Mouse (Mus musculus): Measurements from ENCODE around the gene Ndufa6. TPM values are rescaled to one million over a fixed set of nuclear protein-coding genes. Genes with fewer than 3 reads are reported as not detected.

Ndufa6 gene
- polyA plus RNA-seq, 1 experiment from 2014 or later, result 302 TPM

DNA sequence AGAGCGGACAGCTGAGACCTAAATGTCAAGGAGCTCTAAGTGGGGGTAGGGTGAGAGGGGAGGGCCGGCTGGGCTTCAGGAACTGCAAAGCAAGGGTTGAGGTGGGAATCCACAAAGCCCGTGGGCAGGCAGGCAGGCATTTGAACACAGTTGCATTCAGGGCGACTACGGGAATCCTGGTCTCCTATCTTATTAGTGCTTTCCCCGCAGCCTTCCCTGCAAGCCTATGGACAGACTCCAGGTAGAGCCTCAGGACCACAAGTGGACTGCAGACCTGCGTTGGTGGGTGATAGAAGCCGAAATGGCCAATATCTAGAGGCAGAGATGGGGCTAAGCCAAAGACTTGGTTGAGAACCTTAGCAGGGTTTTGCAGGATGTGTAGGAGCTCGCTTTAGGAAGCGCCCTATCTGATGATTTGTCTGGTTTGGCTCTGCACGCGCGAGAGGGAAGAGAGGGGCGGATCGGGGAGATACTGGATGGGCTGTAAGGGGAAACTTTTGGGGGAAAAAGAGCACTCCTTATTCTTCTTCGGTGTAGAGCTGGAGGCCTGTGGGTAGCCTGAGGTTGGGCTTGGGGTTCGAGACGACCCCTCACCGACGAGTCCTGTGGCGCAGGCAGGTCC, 13.6 kb downstream of the Ndufa6 start:
- Histone ChIP-seq H3K4me3 (replicated peaks) (peak overlapping the region; percentile 49), H3K9me3 (no peaks in the 10 kb centered on the region), H3K4me1 (replicated peaks) (peaks cover 39% of the 10 kb centered on the region), H3K36me3 (peaks cover 14% of the 10 kb centered on the region), H3K4me2 (peak overlapping the region; percentile 71), H3K27ac (peak overlapping the region; percentile 64; the same call in 1 of the 2 replicates), H3K27me3 (peaks cover 9% of the 10 kb centered on the region), H3K9ac (replicated peaks) (peak overlapping the region; percentile 76)
- WGBS, result 45% methylated on average over 21 of the region's 21 CpGs
- no peak for ATAC-seq (ENCODE audit: insufficient number of reproducible peaks, insufficient read depth, low FRiP score, low TSS enrichment, low read depth)

DNA sequence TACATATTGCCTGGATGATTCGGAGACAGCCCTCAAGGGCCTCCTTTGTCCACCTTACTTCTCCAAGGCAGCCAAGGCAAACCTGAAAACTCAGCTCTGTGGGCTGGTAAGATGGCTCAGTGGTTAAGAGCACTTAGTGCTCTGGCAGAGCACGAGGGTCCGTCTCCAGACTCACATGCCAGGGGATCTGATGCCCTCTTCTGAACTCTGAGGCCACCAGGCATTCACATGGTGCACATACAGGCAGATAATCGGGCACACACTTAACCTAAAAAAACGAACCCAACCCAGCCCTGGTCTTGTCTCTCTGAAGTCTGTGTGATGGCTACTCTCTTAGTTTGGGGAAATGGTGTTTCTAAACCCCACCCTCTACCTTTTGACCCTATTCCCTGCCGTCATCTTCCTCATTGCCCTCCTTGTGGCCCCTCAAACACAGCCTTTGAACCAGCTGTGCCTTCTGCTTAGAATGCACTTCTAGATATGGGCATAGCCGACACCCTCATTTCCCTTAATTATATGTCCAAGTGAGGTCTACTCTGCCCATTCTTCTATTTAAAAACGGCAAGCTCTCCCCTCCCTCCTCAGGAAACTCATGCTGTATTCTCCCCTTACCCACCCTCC, 14.4 kb downstream of the Ndufa6 start:
- Histone ChIP-seq H3K9me3 (no peaks in the 10 kb centered on the region), H3K27ac (no peak overlapping the region), H3K4me2 (no peak overlapping the region; the same call in 1 of the 2 replicates), H3K4me3 (replicated peaks) (no peak overlapping the region), H3K36me3 (peaks cover 22% of the 10 kb centered on the region), H3K4me1 (replicated peaks) (peaks cover 39% of the 10 kb centered on the region), H3K27me3 (peaks cover 9% of the 10 kb centered on the region), H3K9ac (replicated peaks) (no peak overlapping the region)
- no peak for ATAC-seq (ENCODE audit: insufficient number of reproducible peaks, insufficient read depth, low FRiP score, low TSS enrichment, low read depth)
- WGBS, result 75% methylated on average over 8 of the region's 8 CpGs

DNA sequence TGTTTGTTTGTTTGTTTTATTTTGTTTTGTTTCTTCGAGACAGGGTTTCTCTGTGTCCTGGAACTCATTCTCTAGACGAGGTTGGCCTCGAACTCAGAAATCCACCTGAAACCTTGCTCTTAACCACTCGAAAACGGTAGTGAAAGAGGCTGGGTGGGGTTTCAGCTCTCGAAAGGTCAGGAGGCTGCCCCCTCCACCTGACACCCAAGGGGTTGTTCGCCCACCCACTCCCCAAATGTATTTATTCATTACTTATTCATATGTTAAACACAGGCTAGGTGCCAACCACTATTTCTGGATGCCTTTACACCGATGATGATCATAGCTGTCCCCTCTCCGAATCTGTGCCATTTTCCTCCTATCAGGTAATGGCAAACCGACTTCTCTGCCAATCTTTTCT, 15.0 kb downstream of the Ndufa6 start:
- 57% methylated on average over 10 of the region's 10 CpGs for WGBS
- ATAC-seq (ENCODE audit: insufficient number of reproducible peaks, insufficient read depth, low FRiP score, low TSS enrichment, low read depth), result no peak
- Histone ChIP-seq H3K9ac (replicated peaks) (0 out of 2 replicates have a peak overlapping the region, but pooled peaks have one; percentile 35), H3K4me3 (replicated peaks) (peak overlapping the region; percentile 55), H3K4me1 (replicated peaks) (peaks cover 39% of the 10 kb centered on the region), H3K27me3 (peaks cover 9% of the 10 kb centered on the region), H3K36me3 (peaks cover 28% of the 10 kb centered on the region), H3K27ac (no peak overlapping the region), H3K9me3 (no peaks in the 10 kb centered on the region), H3K4me2 (peak overlapping the region; percentile 63)

DNA sequence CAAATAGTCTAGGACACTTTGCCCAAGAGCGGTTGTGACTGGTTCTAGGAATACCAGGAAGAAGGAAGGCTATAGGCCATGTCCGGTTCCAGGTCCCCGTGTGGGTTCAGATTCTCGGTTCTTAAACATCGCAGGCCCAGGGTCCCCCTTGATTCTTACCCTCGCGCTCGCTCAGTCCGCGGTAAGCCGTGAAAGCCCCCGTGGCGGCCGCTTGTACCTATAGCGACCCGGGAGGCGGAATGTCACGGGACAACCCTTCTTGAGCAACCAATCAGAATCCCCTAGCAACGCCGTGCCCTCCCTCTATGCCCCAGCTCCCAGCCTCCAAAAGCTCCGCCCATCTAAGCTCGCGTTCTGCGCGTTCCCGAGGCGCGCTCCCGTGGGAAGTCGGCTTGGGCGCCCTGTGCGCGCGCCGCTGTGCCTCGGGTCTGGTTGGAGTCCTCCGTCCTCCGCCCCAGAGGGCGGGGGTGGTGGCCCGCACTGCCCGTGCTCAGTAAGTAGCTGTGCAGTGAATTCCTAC, 15.5 kb downstream of the Ndufa6 start, which contains the start of the genes Naga, Pheta2 and Smdt1:
Gene Naga (minus strand): TSS at position 333 of the 520 bp plus-strand sequence.
Gene Pheta2 (plus strand): TSS at position 350 of the 520 bp plus-strand sequence.
Gene Smdt1 (plus strand): TSS at position 367 of the 520 bp plus-strand sequence.
- ATAC-seq (ENCODE audit: insufficient number of reproducible peaks, insufficient read depth, low FRiP score, low TSS enrichment, low read depth), result peak; percentile 80
- WGBS, result under 1% methylated on average over 41 of the region's 41 CpGs
- Histone ChIP-seq H3K9me3 (no peaks in the 10 kb centered on the region), H3K9ac (replicated peaks) (peak within 1 kb of the TSS; percentile 62), H3K27ac (no peak within 1 kb of the TSS), H3K36me3 (peaks cover 32% of the 10 kb centered on the region), H3K4me2 (peak within 1 kb of the TSS; percentile 63), H3K4me1 (replicated peaks) (peaks cover 39% of the 10 kb centered on the region), H3K4me3 (replicated peaks) (peak within 1 kb of the TSS; percentile 55), H3K27me3 (peaks cover 9% of the 10 kb centered on the region)

DNA sequence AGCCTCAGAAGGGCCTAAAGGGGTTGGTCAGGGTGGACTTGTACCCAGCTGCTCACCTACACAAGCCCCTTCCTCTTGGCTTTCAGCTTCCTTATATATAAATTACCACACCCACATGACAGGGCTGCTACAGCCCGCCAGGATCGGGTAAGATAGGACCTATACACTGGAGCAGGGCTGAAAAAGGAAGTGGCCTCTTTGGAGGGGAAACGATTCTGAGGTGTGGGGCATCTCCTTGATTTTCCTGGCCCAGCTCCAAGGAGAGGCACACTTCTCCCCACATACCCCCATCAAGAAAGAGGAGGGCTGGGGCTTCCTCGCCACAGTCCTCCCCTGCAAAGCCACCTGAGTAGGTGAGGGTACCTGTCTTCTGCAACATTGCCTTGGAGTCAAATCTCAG, 16.2 kb downstream of the Ndufa6 start:
- H3K36me3 ChIP-seq, result peaks cover 34% of the 10 kb centered on the region
- H3K27me3 ChIP-seq, result peaks cover 9% of the 10 kb centered on the region
- no peak overlapping the region for H3K27ac ChIP-seq
- peak overlapping the region; percentile 63 for H3K4me2 ChIP-seq
- peak overlapping the region; percentile 62 for H3K9ac ChIP-seq (replicated peaks)
- peak overlapping the region; percentile 55 for H3K4me3 ChIP-seq (replicated peaks)
- peaks cover 39% of the 10 kb centered on the region for H3K4me1 ChIP-seq (replicated peaks)
- WGBS, result 42% methylated on average over 4 of the region's 4 CpGs
- no peak for ATAC-seq (ENCODE audit: insufficient number of reproducible peaks, insufficient read depth, low FRiP score, low TSS enrichment, low read depth)
- no peaks in the 10 kb centered on the region for H3K9me3 ChIP-seq

DNA sequence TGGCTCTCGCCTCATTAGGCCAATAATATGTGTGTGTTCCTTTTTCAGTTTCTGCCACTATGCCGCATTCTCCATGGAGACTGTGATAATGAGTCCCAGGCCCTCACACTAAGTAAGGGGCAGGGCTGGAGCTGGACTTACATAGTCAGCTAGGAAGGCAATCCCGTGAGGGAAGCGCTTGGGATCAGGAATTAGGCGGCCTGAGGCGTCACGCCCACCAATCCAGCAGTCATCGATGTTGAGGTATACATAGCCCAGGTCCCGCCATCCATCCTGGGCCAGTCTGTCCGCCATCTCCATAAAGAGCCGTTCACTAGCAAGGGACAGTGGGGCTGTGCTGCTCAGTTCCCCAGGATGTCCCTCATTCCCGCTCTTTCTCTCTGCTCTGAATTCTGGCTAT, 17.5 kb downstream of the Ndufa6 start:
- no peak for ATAC-seq (ENCODE audit: insufficient number of reproducible peaks, insufficient read depth, low FRiP score, low TSS enrichment, low read depth)
- peaks cover 41% of the 10 kb centered on the region for H3K36me3 ChIP-seq
- peak overlapping the region; percentile 32; the same call in 1 of the 2 replicates for H3K27ac ChIP-seq
- peaks cover 9% of the 10 kb centered on the region for H3K27me3 ChIP-seq
- H3K4me3 ChIP-seq (replicated peaks), result no peak overlapping the region
- H3K4me2 ChIP-seq, result no peak overlapping the region
- H3K4me1 ChIP-seq (replicated peaks), result peaks cover 31% of the 10 kb centered on the region
- no peaks in the 10 kb centered on the region for H3K9me3 ChIP-seq
- 63% methylated on average over 12 of the region's 12 CpGs for WGBS
- H3K9ac ChIP-seq (replicated peaks), result no peak overlapping the region; the same call in 1 of the 2 replicates

DNA sequence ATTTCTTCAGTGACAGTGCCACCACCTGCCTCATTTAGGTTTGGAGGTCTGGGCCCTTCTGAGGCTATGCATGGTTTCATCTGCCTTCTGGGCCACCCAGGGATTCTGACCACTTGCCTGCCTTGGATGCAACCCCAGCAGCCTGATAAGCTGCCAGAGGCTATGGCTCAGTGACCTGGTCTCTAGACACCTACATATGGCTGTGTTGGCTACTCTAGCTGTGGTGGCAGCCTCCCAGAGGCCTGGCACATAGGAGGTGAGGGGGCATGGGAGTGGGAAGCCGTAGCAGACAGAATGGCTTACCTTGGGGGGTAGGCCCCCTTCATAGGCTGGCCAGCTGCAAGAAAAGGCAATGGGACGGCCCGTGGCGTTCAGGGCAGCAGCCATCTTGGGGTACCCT, 18.9 kb downstream of the Ndufa6 start:
- no peak overlapping the region for H3K4me3 ChIP-seq (replicated peaks)
- no peaks in the 10 kb centered on the region for H3K9me3 ChIP-seq
- H3K27me3 ChIP-seq, result peaks cover 4% of the 10 kb centered on the region
- H3K4me1 ChIP-seq (replicated peaks), result peaks cover 24% of the 10 kb centered on the region
- H3K4me2 ChIP-seq, result no peak overlapping the region
- peaks cover 55% of the 10 kb centered on the region for H3K36me3 ChIP-seq
- no peak for ATAC-seq (ENCODE audit: insufficient number of reproducible peaks, insufficient read depth, low FRiP score, low TSS enrichment, low read depth)
- WGBS, result 96% methylated on average over 4 of the region's 4 CpGs
- no peak overlapping the region for H3K27ac ChIP-seq
- no peak overlapping the region for H3K9ac ChIP-seq (replicated peaks)

DNA sequence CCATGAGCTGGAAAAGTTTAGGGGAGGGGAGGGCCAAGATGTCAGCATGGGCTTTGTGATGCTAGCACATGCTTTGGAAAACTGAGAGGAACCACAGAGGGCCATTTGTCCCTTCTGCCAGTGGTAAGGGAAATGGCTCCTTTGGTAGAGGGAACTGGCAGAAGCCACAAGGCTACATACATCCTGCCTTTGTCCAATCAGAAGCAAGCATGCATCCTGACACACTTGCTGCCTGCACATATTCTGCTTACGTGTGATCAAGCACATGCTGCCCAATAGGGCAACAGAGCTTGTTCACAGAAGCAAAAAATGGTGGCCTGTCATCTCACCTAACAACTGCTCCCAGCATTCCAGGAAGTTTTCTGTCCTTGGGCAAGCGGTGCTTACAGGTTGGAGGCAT, 28.7 kb downstream of the Ndufa6 start:
- no peak for ATAC-seq (ENCODE audit: insufficient number of reproducible peaks, insufficient read depth, low FRiP score, low TSS enrichment, low read depth)
- no peak overlapping the region for H3K27ac ChIP-seq

DNA sequence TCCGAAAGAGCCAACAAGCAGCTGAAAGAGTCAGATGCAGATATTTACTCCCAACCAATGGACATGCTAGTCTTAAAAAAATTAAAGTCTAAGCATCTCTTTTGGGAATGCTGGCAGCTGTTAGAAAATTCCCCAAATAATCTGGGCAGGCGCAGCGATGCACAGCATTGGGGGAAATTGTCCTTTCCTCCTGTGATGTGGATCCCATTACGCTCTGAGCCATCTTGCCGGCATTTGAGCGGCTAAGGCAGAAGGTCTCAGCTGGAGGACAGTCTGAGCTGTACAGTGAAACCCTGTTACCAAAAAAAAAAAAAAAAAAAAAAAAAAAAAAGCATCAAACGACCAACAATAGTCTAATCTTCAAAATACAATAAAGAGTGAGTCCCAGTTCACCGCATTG, 31.9 kb downstream of the Ndufa6 start:
- H3K4me1 ChIP-seq (replicated peaks), result 0 out of 2 replicates have a peak, but pooled peaks cover 12% of the 10 kb centered on the region
- WGBS, result 79% methylated on average over 8 of the region's 8 CpGs
- no peaks in the 10 kb centered on the region for H3K27me3 ChIP-seq
- no peak overlapping the region for H3K4me3 ChIP-seq (replicated peaks)
- ATAC-seq (ENCODE audit: insufficient number of reproducible peaks, insufficient read depth, low FRiP score, low TSS enrichment, low read depth), result no peak
- H3K9me3 ChIP-seq, result no peaks in the 10 kb centered on the region
- no peaks in the 10 kb centered on the region for H3K36me3 ChIP-seq
- no peak overlapping the region for H3K4me2 ChIP-seq
- H3K27ac ChIP-seq, result no peak overlapping the region
- no peak overlapping the region for H3K9ac ChIP-seq (replicated peaks)

More for the DNA sequence above, 28.7 kb downstream of the Ndufa6 start:
- H3K27me3 ChIP-seq, result no peaks in the 10 kb centered on the region
- H3K4me3 ChIP-seq (replicated peaks), result no peak overlapping the region
- no peak overlapping the region for H3K9ac ChIP-seq (replicated peaks)
- 63% methylated on average over 2 of the region's 2 CpGs for WGBS
- H3K36me3 ChIP-seq, result peaks cover 19% of the 10 kb centered on the region
- H3K9me3 ChIP-seq, result no peaks in the 10 kb centered on the region
- no peak overlapping the region for H3K4me2 ChIP-seq
- 0 out of 2 replicates have a peak, but pooled peaks cover 12% of the 10 kb centered on the region for H3K4me1 ChIP-seq (replicated peaks)

DNA sequence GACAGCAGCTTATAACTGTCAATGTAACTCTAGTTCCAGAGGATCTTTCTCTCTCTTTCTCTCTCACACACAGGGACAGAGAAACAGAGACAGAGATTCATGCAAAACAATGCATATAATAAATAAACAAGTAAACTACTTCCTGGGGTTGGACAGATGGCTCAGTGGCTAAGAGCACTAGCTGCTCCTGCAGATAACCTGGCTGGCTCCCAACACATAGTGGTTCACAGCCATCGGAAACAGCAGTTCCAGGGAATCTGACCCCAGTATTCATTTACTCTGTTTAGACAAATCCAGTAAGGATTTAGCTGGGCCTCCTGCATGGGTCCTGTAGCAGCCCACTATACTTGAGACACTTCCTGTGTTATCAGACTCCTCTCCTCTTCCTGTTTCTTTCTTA, 34.5 kb downstream of the Ndufa6 start:
- WGBS, result 68% methylated on average over 1 of the region's 1 CpGs
- Histone ChIP-seq H3K9ac (replicated peaks) (no peak overlapping the region), H3K36me3 (no peaks in the 10 kb centered on the region), H3K27me3 (no peaks in the 10 kb centered on the region), H3K4me3 (replicated peaks) (no peak overlapping the region), H3K9me3 (no peaks in the 10 kb centered on the region), H3K27ac (no peak overlapping the region), H3K4me2 (no peak overlapping the region), H3K4me1 (replicated peaks) (0 out of 2 replicates have a peak, but pooled peaks cover 5% of the 10 kb centered on the region)
- ATAC-seq (ENCODE audit: insufficient number of reproducible peaks, insufficient read depth, low FRiP score, low TSS enrichment, low read depth), result no peak

DNA sequence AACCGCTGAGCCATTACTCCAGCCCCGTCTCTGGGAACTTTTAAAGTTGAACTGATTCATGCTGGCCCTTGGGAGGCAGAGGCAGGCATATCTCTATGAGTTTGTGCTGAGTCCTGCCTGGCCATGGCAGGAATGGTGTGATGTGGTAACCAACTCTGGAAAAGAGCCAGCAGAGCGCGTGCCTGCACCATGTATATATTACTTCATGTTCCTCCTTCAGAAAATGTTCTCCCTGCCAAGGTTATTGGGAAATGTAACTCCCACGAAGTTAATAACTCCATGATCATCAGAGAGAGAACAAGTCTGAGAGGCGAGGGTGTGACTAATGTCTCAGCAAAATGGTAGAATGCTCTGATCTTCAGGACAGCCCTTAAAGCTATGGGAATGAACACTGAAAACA, 36.3 kb downstream of the Ndufa6 start:
- H3K27ac ChIP-seq, result no peak overlapping the region
- no peaks in the 10 kb centered on the region for H3K36me3 ChIP-seq
- H3K9ac ChIP-seq (replicated peaks), result no peak overlapping the region
- H3K4me2 ChIP-seq, result no peak overlapping the region
- H3K27me3 ChIP-seq, result no peaks in the 10 kb centered on the region
- no peaks in the 10 kb centered on the region for H3K4me1 ChIP-seq (replicated peaks)
- H3K9me3 ChIP-seq, result no peaks in the 10 kb centered on the region
- no peak for ATAC-seq (ENCODE audit: insufficient number of reproducible peaks, insufficient read depth, low FRiP score, low TSS enrichment, low read depth)
- no peak overlapping the region for H3K4me3 ChIP-seq (replicated peaks)
- WGBS, result 83% methylated on average over 6 of the region's 6 CpGs

Data from limb, embryonic 12.5 days (tissue).